Mouse (Mus musculus) left cerebral cortex, postnatal 36 days (tissue): Measurements from ENCODE around the gene Lum. TPM values are rescaled to one million over a fixed set of nuclear protein-coding genes. Genes with fewer than 3 reads are reported as not detected.

ENCODE experiments used
- DNase-seq, 2 experiments: peaks; one replicate each; pipeline ENCODE4 v3.0.0; 2021 to 2022; ENCODE audit warnings: low spot score in 2 of 2, mixed read lengths in 1 of 2
- intact Hi-C: fragments of 180-260 bp; cut with DNase I; formaldehyde crosslinking; loops from one replicate; pipeline ENCODE4 v1.15.1; 2025
- total RNA-seq, 2 experiments: library from RNA; stranded (reverse); gene quantifications; 2 replicates each; pipeline ENCODE4 v1.2.3; 2021

Gene Lum
- 1 to 10 TPM; 1.5 to 2.3 TPM for total RNA-seq

- no peak for DNase-seq
- intact Hi-C loops = no loop called here
These were observed at the start of gene Lum for GRCm38 (mm10) chr10:97564957-97565856. Gene Lum, plus strand, starts transcription at chr10:97565128.

- intact Hi-C loops = no loop called here
- DNase-seq = no peak
These were observed 41.6 kb upstream of the Lum start for GRCm38 (mm10) chr10:97523366-97523765.

- intact Hi-C loops = no loop called here
- no peak for DNase-seq
These were observed 29.2 kb upstream of the Lum start for GRCm38 (mm10) chr10:97535697-97536096.

DNA sequence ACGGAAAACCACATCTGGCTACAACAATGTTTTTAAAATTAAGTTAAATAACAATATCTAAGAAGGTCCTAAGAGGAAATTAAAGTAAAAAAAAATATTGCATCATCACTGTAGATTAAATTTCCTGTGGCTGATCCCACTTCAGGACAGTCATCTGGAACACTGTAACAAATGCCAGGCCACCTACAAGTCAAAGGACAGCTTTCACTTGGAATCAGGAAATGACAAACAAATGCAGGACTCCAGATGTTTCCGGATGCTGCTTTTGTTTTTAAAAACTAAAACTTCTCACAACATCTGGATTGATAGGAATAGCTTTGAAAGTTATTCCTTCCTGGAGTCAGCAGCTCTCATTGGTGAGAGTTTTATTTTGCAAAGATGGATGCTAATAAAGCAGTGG is 28.0 kb upstream of the Lum start:
- no peak for DNase-seq
- intact Hi-C loops = no loop called here

DNA sequence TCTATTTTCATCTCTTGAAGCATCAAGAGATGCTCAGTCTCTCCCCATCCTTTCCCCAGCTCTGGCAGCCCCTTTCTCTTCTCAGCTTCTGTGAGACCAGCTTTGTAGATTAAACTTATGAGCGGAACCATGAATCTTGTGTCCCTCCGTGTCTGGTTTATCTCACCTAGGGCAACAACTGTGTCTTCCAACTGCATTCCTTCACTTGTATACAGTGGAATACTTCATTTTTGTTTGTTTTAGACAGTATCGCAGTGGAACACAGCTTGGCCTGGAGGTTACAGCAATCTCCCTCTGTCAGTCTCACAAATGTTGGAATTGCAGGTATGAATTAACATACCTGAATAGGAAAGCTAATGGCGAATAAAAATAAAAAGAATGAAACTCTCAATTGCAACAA is 26.7 kb upstream of the Lum start:
- intact Hi-C loops = no loop called here

GRCm38 (mm10) chr10:97547740-97548139 is 17.2 kb upstream of the Lum start:
- intact Hi-C loops = no loop called here
- DNase-seq = no peak

More for the DNA sequence above, 26.7 kb upstream of the Lum start:
- DNase-seq = no peak

- intact Hi-C loops = no loop called here
- no peak for DNase-seq
These were observed 2.7 kb downstream of the Lum start for GRCm38 (mm10) chr10:97567489-97568135.

DNA sequence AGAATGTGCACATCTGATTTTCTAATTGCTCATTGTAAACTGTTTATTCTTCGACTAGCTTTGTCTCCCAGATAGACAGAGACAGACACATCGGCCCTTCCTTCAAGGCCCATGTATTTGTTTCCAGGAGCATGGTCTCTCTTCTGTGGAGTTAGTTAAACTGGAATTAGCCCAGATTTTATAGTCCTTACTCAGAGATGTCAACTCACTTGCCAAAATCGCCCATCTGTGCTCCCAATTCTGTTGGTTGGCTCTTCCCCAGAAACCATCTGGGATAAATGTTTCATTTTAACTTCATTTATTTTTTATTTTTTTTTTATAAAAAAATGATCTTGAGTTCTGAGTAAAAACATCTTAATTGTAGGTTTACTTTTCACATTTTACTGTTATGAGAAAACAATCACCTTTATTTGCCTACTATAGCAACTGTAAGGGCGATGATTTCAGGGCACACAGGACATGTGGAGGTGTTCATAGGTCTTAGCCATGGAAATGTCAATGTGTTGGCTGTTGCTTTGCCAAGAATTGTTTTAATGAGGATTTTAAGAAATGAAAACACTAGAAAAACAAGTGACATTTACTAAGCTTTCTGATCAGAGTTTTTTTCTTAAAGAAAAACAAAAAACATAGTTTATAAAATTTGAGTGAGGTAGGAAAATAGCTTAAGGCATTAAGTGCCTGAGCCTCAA is 17.8 kb downstream of the Lum start:
- intact Hi-C loops = no loop called here
- DNase-seq = peak in 1 of 2 experiments; percentile 28

DNA sequence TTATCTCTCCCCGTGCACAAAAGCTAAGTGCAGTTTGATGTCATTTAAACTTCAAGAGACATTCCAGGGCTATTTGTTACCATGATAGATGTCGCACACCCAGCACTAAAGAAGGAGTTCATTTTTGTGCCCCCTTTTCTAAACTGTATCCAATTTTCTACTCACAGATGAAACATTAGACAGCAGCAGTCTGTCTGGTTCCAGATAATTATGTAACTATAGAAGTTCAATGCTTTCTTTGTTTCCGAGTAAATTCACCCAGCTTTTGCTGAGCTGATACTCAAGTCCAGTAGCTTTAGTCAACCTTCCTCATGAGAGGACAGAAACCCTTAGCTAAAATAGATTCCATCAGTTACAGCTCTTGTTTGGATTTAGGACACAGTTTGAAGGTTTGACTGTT is 19.2 kb downstream of the Lum start:
- intact Hi-C loops = no loop called here
- DNase-seq = no peak

- intact Hi-C loops = no loop called here
- DNase-seq = no peak
These were observed 22.2 kb downstream of the Lum start for GRCm38 (mm10) chr10:97587159-97587558.

DNA sequence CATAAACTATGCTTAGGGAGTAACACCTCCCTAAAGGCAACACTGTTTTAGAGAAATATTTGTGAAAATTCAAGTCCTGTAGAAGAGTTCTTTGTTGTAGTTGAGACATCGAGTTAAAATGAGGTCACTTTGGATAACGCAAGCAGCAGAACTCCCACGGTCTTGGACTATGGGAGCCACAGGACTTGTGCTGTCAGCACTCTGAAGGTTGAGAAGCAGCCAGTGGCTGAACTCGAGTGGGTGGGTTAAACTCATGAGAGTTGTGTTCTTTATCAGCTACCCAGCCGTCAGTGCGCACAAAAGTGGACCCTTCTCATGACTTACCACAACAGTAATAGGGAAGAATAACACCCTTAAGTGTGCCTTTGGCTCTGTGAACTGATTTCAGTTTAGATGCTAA is 24.6 kb downstream of the Lum start:
- DNase-seq = no peak

GRCm38 (mm10) chr10:97591036-97591435 is 26.1 kb downstream of the Lum start:
- no peak for DNase-seq
- intact Hi-C loops = no loop called here

More for the DNA sequence above, 24.6 kb downstream of the Lum start:
- intact Hi-C loops = no loop called here

- intact Hi-C loops = no loop called here
- DNase-seq = no peak
These were observed 26.8 kb downstream of the Lum start for GRCm38 (mm10) chr10:97591685-97592084.

- DNase-seq = no peak
- intact Hi-C loops = no loop called here
These were observed 30.8 kb downstream of the Lum start for GRCm38 (mm10) chr10:97595680-97596079.

GRCm38 (mm10) chr10:97601744-97602143 is 36.8 kb downstream of the Lum start:
- intact Hi-C loops = no loop called here
- no peak for DNase-seq

DNA sequence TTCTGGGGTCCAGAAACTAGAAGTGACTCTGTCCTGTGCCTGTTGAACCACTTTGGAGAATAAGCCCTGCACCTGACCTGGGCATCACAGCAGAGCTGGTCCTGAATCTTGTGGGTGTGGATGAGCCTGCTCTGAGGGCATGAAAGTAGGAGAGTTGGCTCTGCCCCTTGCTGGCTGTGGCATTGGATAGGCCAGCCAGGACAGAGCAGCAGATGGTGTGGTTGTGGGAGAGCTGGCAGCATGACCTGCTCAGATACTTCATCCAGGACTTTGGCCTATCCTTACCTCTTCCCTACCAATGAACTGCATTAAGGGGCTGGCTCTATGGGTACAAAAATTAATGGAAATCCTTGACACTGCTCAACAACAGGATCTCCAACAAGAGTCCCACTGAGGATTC is 38.3 kb downstream of the Lum start:
- intact Hi-C loops = no loop called here
- DNase-seq = no peak

DNA sequence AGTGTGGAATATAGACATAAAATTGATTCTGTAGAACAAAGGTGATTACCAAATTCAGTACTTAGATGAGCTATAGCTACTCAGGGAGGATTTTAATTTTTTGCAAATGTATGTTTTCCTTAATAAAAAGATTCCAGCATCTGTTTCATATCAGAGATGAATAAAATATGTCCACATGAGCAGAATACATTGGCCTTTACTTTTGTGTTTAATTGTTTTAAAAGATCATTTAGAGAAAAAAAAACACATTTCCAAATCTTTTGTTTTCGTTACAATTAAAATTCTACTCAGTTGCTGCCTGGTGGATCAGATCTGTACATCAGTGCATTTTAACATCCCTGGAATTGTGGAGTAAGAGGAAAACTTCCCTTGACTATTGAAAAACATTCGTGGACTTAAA is 41.7 kb downstream of the Lum start, which contains the start of gene Kera:
Gene Kera (plus strand): TSS at position 301 of the 400 bp plus-strand sequence.
- DNase-seq = no peak
- intact Hi-C loops = no loop called here
